Mouse (Mus musculus) lung, postnatal 4 days (tissue): ENCODE measurements around the gene Wdr17.

Source experiments
- DNase-seq, 2 experiments: peaks; one replicate each; pipeline ENCODE4 v3.0.0; 2021

The Wdr17 gene

GRCm38 (mm10) chr8:54886987-54887785 lies at the start of gene Wdr17:
Wdr17 (minus strand) TSS chr8:54887184.
- DNase-seq, result no peak

DNA sequence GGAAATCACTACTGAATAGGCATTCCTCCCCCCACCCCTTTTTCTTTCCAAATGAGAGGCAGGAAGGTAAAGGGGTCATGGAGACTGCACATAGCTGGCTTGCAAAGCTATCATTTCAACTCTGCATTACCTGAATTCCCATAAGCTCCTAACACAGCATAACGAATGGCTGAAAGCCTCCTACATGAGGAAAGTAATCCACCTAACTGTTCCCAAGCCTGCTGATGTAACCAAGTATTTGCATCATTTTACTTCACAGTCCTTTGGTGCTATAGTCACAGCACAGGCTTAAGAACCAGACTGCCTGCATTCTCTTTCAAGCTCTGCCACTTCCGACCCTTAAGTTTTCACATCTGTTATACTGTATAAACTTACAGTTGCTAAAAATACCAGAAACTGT lies 45.3 kb upstream of the Wdr17 start:
- no peak for DNase-seq

DNA sequence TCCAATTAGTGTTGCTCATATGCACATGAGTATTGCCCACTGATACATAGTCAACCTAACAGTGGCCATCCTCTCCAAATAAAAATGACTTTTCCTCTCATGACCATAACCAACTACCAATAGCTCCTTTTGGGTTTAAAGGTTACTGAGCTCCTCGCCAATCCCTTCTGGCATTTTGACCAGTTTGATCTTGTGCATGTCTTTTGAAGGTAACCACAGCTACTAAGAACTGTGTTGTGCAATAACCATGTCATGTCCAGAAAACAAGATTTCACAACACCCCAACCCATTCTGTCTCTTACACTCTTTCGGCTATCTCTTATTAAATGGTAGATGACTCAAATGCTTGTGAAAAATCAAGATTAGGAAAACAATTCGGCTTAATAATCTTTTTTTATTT lies 38.0 kb upstream of the Wdr17 start:
- no peak for DNase-seq

DNA sequence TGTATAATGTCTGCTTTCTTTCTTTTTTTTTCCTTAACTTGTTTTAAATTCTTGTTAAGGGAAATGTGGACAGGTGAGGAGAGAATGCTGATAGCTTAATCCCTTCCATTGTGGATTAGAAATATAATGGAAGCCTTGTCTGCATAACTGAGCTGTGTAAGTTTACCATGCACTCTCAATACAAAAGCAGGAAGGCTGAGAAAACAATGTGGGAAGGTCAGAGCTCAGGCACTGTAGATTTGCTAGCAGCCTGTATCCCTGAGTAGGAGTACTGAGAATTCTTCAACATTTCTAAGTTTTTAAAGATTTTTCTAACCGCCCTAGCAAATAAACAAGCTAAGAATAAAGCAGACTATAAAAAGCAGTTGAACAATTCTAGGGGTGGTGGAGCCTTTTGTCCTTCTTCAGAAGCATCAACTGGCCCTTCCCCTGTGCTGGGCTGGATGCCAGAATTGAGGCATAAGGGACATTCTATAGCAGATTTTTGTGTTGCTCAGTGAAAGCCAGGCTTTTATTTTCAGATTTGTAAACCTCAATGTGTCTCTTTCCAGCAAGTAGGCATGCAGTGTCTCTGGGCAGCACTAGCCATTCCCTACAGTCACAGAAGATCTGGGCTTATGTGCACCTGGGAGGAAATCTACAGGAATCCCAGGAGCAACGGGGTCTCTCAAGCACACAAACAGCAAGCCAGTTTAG lies 35.3 kb upstream of the Wdr17 start:
- no peak for DNase-seq

DNA sequence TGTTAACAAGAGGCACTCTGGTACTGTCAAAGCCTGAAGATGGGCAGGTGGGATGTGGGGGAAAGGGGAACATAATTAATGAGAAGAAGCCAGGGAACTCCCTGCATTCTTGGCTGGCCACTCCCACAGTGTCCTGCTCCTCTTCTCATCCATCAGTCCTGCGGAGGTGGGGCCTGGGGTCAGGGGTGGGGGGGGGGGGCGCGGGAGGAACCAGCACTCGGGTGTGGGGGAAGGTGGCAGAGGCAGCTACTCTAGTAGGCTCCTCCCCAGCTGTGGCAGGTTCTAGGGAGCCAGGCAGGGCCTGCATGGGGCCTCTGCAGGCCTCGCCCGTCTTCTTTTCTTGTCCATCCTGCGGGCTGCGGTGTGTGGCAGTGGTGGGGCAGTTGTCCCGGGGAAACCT lies 30.7 kb upstream of the Wdr17 start:
- no peak for DNase-seq

GRCm38 (mm10) chr8:54912891-54913290 lies 25.9 kb upstream of the Wdr17 start:
- no peak for DNase-seq

DNA sequence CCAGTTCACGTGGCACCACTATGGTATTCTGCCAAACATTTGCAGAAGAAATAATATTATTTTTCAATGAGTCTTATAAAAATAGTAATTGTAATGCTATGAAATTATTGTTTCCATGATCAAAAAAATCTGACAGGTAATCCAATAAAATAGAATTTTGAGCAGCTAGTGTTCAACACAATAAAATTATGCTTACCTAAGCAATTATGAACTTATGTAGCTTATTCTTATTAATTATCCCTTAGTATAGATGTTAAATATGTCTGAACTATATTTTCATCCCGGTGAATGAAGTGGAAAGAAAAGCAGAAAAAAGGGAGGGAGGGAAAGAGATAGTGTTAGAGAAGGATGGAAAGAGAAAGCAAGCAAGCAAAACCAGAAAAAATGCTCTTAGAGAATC lies 12.5 kb upstream of the Wdr17 start:
- no peak for DNase-seq

DNA sequence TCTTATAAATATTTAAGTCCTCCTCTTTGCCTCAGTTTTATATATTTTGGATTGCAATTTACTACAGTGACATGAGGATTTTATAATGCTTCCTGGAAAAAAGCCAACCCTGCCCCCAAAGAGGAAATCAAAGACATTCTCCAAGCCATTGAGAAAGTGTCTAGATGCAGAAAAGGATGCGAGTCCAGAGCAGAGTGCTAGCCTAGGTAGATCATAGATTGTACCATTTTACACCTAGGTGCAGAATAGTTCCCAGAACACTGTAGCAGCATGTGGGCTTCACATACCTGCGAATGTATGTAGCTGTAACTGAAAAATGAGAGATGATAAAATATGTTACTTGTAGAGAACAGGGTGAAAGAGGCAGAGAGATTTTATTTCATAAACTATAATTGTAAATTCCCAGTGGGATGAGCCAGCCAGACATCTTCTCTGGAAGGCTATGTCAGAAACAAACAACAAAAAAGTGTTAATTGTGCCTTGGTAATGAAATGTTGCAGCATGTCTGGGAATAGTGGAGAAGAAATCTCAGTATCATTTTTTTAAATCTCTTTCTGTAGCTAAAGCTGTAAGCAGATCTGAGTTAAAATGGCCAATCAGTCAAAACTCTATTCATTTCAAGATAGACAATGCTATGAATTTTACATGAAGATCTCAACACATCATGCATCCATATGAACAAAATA lies 7.8 kb upstream of the Wdr17 start:
- DNase-seq, result no peak

DNA sequence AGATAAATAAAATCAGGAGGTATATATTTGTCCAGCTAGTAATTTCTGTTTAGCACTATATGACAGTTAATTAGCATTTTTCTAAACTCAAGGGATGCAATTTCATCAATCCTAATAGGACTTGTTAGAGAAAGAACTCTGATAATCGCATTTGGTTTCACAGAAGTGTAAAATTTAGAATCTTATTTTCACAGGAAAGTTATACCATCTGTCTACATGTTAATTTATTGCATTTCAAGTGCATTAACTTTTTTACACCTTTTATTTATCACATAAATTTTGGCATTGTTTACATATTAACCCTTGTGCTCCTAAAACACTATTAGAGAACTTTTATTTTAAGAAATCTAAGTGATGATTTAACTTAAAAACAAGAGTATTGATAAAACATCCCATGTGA lies 7.2 kb upstream of the Wdr17 start:
- DNase-seq, result no peak

- DNase-seq, result no peak
These were observed 424 bp downstream of the Wdr17 start for GRCm38 (mm10) chr8:54886560-54886959.

DNA sequence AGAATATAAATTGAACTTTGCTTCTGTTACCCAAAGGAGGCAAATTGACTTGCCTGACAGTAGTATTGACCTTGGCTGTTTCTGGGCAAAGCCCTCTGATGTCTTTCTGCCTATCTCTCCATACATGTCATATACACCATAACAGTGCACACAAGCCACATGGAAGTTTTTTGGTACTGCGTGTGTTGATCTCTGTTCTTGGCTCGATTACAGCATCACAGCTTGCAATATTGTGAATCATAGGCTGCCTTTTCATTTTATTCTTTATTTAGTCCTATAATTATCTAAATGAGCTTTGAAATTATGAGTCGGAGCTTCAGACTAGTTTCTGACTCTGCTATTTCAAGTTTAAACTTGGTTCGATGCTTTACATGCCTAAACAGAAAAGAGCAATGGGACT lies 10.5 kb downstream of the Wdr17 start:
- DNase-seq, result no peak

- no peak for DNase-seq
These were observed 22.3 kb downstream of the Wdr17 start for GRCm38 (mm10) chr8:54864761-54865064.

DNA sequence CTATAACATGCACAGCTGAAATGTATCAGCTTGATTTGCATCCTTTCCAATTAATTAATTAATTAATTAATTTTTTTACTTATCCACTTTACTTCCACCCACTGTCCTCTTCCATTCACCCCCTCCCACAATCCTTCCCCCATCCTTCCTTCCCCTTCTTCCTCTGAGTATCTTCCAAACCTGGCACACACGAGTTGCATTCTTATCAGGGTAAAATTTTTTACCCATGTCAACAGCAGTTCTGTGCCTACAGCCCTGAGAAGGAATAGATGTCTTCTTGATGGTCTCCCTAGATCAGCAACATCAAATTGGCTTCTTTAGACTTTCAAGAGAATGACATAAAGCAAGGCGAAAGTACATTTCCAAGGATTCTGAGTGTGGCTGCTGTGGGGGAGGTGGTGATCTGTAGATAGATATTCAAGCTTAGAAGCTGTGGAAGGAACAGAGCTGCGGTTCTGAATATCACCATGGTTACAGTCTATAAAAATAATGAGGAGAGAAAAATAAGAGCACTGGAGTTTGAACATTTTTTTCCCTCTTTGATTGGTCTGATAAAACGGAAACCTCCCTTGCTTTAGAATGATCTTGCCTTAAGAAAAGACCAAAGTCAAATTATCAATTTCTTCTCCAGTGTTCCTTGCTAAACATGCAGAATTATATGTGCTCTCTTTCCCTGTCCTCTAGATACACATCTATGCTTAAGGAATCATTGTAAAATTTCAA lies 22.8 kb downstream of the Wdr17 start:
- DNase-seq, result no peak

- no peak for DNase-seq
These were observed 50.7 kb downstream of the Wdr17 start for GRCm38 (mm10) chr8:54836029-54836959.

GRCm38 (mm10) chr8:54829794-54830426 lies 57.1 kb downstream of the Wdr17 start:
- DNase-seq, result no peak

GRCm38 (mm10) chr8:54827974-54828373 lies 59.0 kb downstream of the Wdr17 start:
- DNase-seq, result no peak

DNA sequence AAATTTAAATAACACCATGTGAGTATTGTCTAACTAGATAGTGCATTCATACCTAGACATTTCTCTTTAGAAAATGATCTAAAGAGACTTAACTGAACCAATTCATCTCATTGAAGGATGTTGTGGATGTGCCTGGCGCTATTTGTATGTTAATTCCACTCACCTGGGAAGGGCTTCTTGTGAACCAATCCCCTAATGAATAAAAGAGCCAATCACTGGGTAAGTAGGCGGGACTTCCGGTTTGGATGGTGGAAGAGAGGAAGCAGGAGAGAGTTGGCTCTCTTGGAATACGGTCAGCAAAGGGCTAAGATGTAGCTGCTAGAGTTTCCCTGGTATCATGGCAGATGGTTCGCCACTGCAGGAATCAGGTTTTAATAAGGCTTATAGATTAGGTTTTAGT lies 64.0 kb downstream of the Wdr17 start:
- DNase-seq, result no peak

- no peak for DNase-seq
These were observed 68.3 kb downstream of the Wdr17 start for GRCm38 (mm10) chr8:54818651-54819050.

- DNase-seq, result peak in 1 of 2 experiments; percentile 17
These were observed 78.8 kb downstream of the Wdr17 start for GRCm38 (mm10) chr8:54808217-54808616.

DNA sequence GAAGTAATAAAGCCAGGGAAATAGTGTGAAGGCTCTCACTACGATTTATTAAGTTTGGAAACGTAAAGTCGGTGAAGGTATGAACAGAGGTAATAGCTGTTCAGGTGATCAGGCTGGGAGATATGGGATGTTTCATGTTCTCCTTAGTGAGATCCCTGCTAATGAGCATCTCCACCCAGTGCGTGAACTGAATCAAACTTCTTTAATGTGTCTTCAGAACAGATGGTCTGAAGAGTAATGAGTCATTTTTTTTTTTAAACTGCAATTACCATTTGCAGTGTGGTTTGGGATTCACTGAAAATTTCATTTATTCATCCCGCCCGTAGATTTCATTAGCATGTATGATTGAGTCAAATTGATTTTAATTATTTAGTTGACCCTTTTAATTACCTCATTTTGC lies 80.8 kb downstream of the Wdr17 start:
- DNase-seq, result no peak

DNA sequence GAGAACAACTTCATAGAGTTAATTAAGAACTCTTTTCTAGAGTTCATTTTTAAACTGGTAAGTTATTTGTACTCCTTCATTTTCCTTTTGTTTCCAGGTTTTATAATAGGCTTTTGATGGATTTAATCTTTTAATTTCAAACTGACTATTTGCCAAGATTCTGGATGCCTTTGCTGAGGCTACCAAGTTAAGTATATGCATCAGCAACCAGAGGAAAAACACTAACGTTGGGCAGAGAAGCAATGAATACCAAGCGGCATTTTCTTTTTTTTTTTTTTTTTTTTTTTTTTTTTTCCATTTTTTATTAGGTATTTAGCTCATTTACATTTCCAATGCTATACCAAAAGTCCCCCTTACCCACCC lies 94.3 kb downstream of the Wdr17 start:
- no peak for DNase-seq
